Mouse (Mus musculus): ENCODE data around the gene Snd1.

The Snd1 gene

GRCm38 (mm10) chr6:28823802-28824201 lies 348.9 kb downstream of the Snd1 start:
- in situ Hi-C loops (cut with MboI; ENCODE audit: unreplicated experiment in 2 of 2), result no loop called here

DNA sequence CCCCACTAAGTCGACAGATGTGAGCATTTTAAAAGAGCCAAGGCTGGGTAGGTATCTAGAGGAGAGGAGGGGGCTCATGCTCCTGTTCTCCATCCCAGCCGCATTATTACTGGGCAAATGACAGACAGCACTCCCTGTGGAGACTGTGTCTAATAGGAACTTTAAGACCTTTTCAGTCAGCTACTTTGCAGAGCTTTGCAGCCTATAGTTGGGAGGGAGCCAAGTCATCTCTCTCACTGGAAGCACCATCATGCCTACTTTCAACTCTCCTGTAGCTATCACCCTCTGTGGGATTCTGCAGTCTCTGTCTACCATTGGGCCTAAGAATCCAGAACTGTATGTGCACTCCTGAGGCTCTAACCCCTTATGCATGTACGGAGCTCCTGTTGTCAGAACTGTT lies 351.0 kb downstream of the Snd1 start:
- in situ Hi-C loops (cut with MboI; ENCODE audit: unreplicated experiment in 2 of 2), result no loop called here

DNA sequence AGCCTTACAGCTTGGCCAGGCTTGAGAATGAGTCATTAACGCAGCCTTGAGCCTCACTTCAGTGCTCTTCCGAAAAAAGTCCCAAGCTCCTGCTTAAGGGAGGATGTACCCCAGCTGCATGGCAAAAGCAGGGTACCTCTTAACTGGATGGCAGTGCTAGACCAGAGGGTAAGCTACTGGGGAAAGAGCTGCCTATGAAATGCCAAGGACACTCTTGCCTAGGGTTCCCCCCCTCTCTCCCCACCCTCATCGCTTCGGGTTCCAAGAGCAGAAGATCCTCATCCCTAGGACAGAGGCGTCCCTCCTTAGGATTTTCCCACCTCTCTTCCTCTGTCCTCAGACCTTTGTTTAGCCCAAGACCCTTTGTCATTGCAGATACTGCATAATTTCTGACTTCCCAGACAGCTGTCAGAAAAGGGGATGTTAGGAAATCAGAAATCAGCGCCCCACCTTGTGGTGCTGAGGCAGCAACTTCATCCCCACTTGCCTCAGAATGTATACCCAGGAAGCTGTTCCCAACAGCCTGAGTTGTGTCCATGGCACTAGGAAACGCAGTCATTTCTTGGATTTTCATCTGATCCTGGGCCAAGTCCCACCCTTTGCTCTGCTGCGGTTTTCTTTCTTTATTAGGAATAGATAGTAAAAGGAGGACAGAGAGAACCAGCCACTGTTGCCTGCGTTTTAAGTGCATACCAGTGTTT lies 351.9 kb downstream of the Snd1 start:
- in situ Hi-C loops (cut with MboI; ENCODE audit: unreplicated experiment in 2 of 2), result no loop called here

GRCm38 (mm10) chr6:28827565-28827964 lies 352.6 kb downstream of the Snd1 start:
- in situ Hi-C loops (cut with MboI; ENCODE audit: unreplicated experiment in 2 of 2), result no loop called here

DNA sequence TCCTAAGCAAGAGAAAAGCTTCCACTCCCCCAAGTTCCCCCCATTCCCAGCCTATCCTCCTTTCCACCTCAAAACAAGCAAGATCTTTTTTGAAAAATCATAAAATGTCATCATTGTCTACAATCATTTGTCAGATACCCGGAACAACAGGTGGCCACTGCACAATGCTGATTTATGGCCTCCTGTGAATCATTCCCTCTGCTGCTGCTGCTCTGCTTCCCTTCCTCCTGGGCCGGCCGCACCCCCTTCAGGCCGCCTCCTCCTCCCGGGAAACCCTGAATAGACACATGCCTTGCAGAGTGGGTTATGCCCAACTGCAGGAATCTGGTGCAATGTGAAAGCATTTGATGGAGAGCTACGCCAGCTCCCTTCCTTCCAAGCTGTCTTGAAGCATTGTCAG lies 353.7 kb downstream of the Snd1 start:
- in situ Hi-C loops (cut with MboI; ENCODE audit: unreplicated experiment in 2 of 2), result no loop called here

DNA sequence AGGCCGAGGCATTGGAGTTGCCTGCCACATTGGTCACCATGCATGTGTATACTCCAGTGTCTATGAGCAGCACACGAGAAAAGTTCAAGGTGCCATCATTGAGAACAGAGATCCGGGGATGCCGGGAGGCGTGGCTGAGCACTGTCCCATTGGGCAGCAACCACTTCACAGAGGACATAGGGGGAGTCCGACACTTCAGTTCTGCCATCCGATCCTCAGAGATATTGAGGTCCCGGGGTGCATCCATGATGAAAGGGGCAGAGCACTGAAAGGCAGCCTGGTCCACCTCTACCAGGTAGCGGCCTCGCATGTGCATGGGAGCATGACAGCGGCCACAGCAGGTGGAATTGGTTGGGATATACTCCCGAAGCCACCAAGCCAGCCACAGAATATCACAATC lies 355.4 kb downstream of the Snd1 start:
- in situ Hi-C loops (cut with MboI; ENCODE audit: unreplicated experiment in 2 of 2), result no loop called here

- in situ Hi-C loops (cut with MboI; ENCODE audit: unreplicated experiment in 2 of 2), result no loop called here
Observed at GRCm38 (mm10) chr6:28831011-28831853, 356.3 kb downstream of the Snd1 start, which contains the start of gene Lrrc4. Gene Lrrc4, minus strand, starts transcription at chr6:28831747.

GRCm38 (mm10) chr6:28831854-28832750 lies 357.2 kb downstream of the Snd1 start:
- in situ Hi-C loops (cut with MboI; ENCODE audit: unreplicated experiment in 2 of 2), result no loop called here

- in situ Hi-C loops (cut with MboI; ENCODE audit: unreplicated experiment in 2 of 2), result no loop called here
Observed at GRCm38 (mm10) chr6:28832751-28833291, 357.9 kb downstream of the Snd1 start.

DNA sequence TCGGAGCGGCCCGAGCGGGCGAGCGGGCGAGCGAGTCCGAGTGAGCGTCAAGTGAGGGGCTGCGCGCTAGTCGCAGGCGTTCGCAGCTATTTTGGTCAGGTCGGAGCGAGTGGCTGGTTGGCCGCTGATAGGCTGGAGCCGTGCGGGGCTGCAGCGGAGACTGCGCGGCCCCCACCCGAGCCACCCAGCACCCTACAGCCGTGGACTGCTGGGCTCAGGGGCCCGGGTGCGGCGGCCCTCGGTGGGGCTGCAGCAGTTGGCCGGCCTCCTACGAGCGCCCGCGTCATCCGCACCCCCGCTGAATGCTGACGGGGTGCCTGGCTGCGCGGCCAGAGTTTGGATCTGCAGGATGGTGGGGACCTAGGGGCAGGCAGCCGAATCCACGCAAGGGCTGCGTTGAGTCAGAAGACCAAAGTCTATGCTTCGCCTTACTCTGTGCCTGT lies 358.5 kb downstream of the Snd1 start:
- in situ Hi-C loops (cut with MboI; ENCODE audit: unreplicated experiment in 2 of 2), result no loop called here

DNA sequence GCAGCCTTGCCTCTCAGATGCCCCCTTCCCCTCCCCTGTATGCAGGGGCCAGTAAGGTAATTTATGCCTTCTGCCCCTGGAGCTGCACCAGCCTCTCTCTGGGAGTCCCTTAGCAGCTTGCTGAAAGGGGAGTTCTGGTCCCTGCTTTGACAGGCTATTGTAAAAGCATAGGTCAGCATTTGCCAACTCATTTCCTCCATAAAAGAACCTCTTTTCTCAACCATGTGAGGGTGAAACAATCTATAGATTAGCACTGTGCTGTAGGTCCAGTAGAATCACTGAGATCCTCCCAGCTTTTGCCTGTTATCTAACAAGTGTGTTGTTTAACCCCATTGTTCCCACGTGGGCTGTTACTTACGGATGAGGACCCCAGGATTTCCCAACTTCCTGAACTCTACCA lies 359.1 kb downstream of the Snd1 start:
- in situ Hi-C loops (cut with MboI; ENCODE audit: unreplicated experiment in 2 of 2), result no loop called here

GRCm38 (mm10) chr6:28836600-28836999 lies 361.7 kb downstream of the Snd1 start:
- in situ Hi-C loops (cut with MboI; ENCODE audit: unreplicated experiment in 2 of 2), result no loop called here

DNA sequence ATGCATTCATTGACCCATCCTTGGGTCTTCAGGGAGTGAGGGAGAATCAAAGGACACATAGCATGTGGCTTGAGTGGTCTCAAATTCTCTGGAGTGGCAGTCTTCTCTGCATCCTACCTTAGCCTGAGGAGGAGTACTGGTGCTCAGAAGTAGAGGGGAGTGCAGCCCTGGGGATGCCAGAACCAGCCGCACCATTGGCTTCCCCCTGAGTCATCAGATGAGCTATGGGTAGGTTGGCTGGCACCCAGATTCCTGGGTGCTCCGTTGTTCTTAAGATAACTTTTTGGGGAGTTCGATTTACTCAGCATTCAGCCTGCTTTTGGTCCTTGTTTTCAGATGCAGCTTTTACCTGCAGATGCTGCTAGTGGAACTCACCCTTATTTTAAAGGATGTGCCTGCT lies 366.6 kb downstream of the Snd1 start:
- in situ Hi-C loops (cut with MboI; ENCODE audit: unreplicated experiment in 2 of 2), result no loop called here

GRCm38 (mm10) chr6:28842375-28843276 lies 367.7 kb downstream of the Snd1 start:
- in situ Hi-C loops (cut with MboI; ENCODE audit: unreplicated experiment in 2 of 2), result no loop called here

DNA sequence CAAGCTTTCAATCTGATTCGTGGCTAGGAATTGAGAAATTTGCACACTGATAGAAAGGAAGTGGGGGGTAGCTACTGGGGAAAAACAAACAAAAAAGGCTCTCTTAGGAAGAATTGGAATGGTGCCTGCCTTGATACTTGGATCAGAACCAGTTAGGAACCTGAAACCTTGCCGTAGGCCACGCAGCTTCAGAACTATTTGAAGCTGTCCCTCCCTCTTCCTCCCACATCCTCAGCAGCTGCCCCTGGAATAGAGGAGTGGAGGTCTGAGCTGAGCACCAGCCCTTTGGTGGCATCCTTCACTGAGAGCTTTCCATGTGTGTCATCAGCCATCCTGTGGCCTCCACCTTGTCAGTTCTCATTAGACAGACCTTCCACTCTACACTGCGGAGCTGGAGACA lies 370.7 kb downstream of the Snd1 start:
- in situ Hi-C loops (cut with MboI; ENCODE audit: unreplicated experiment in 2 of 2), result no loop called here

GRCm38 (mm10) chr6:28847616-28848015 lies 372.7 kb downstream of the Snd1 start:
- in situ Hi-C loops (cut with MboI; ENCODE audit: unreplicated experiment in 2 of 2), result no loop called here

GRCm38 (mm10) chr6:28848285-28848794 lies 373.4 kb downstream of the Snd1 start:
- in situ Hi-C loops (cut with MboI; ENCODE audit: unreplicated experiment in 2 of 2), result no loop called here

DNA sequence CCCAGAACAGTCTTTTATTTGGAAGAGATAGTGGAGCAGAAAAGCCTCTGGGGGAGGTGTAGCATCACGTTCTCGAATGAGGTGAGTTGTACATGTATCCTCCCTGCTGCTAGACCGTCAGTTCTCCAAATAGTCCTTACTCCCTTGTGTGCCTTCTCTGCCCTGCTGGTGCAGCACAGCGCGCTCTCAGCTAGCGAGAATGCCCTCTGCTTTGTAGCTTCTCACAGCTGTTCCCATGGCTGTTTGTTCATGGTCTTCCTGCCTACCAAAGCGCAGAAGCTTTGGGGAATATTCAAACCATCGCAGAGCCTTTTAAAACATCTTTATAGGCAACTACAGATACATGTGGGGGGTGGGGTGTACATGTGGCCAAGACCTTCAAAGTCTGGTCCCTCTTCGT lies 374.0 kb downstream of the Snd1 start:
- in situ Hi-C loops (cut with MboI; ENCODE audit: unreplicated experiment in 2 of 2), result no loop called here

DNA sequence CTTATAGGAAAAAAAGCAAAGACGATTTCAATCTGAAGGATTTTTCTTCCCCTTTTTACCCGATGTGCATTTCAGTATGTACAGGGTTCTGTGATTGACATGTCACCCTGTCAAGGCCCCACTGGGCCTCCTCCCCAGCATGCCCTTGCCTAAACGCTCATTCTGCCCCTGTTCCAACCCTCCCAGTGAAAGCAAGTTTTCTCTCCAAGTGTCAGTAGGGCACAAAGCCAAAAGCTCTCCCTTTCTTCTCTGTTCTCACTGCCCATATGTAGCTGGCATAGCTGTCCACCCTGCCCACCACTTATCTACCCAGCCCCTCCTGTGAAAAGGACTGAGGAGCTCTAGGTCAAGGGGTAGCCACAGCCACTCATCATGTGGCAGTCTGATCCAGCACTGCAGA lies 374.4 kb downstream of the Snd1 start:
- in situ Hi-C loops (cut with MboI; ENCODE audit: unreplicated experiment in 2 of 2), result no loop called here

Data from v-Abl transformed pro-B cells (cell line).